Mouse (Mus musculus) embryo, embryonic 10.5 days (tissue): ENCODE measurements around the gene Tgm2.

ENCODE experiments used
- DNase-seq: peaks from one replicate; pipeline ENCODE4 v3.0.0-alpha.2; 2015; ENCODE audit warnings: low spot score

Gene Tgm2

DNA sequence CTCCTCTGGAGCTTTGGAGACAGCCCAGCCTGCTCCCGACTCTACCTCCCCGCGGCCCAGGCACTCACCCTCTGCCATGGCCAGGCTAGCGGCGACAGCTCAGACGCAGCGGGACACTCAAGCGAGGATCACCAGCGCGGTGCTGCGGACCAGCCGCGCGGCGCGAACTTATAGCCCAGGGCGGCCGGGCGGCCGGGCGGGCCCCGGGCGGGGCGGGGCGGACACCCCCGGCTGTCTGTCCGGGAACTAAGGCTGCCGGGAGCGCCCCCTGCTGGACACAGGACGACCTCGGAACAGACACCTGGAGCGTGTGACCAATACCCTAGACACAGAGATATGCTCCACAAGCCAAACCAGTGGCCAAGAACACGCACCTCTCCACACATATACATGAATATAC lies at the start of gene Tgm2:
TSS of gene Tgm2 (minus strand) at position 214 of the 400 bp plus-strand sequence.
- DNase-seq: peak; percentile 84

DNA sequence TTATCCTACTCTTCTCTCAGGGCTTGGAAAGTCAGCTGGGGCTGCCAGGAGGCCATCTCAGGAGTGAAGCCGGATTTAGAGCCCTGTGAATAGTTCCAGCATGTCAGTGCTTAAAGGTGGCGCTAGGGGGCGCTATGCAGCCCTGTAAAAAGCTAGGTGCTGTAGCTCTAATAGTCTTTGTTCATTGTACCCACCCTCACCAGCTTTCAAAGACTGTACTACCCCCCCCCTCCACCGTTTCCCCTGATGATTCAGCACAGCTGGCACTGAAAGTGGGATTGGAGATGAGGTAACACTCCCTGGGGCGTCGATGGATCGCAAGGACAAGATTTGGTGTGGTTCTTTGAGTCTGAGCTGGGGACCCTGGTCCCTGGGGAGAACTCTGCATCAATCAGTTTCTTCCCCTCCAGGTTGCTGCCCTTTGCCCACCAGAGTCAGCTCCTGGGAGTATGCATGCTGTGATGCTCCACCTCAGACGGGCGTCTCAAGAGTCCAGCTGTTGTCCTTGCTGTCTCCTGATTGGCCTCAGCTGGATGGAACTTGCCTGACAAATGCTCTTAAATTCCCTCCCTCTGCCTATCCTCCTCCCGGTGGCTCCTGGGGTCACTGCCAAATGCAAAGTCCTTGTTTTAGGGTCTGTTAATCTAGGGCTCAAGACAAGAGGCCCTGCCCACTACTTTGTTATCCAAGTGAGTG lies 48.9 kb upstream of the Tgm2 start:
- peak; percentile 85 for DNase-seq

DNA sequence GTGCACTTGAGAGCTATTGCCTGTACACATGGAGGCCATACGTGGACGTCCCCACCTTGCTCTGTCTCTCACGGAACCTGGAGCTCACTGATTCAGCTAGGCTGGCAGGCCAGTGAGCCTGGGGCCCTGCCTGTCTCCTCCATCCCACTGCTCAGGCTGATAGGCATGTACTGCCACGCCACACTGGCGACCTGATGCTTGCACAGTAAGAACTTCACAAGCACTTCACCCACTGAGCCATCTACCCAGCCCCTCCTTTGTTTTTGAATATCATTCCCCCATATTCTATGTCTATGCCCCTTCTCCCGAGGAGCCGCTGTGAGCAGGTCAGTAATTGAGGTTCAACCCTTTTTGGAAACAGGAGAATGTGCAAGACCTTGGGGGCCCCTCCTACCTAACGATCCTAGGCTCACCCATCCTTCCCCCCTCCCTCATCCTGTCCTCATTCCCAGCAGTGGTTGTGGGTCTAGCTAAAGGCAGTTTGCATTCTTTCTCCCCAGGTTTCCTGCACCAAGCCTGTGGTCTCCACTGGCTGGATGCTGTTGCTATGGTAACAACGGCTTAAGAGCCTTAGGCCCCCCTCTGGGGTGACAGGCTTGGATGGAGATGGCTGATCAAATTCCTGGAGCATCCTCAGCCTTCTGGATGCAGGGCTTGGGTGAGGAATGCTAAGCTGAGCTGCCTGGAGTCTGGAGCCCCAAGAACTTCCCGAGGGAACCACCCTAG lies 47.5 kb upstream of the Tgm2 start:
- DNase-seq: peak; percentile 56

DNA sequence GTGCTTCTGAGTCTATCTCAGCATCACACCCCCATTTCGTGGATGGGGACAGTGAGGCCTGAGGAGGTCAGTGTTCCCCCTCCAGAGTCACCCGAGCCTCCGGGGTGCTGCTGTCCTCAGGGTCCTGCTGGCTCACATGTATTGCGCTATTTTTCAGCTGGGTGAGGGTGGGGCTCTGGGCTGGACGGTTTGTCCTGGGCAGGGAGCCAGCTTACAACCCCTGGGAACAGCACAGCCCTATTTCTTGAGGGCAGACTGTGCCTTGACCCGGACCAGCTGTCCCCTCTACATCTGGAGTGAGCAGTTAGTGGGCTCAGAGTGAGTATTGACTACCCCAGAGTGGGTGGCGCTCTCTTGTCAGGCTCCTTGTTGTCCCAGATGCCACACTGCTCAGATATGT lies 44.9 kb upstream of the Tgm2 start:
- DNase-seq: no peak

- no peak for DNase-seq
Measured at GRCm38 (mm10) chr2:158189451-158189850, 43.2 kb upstream of the Tgm2 start.

- DNase-seq: no peak
Measured at GRCm38 (mm10) chr2:158186206-158186871, 40.1 kb upstream of the Tgm2 start.

GRCm38 (mm10) chr2:158183266-158183665 lies 37.0 kb upstream of the Tgm2 start:
- no peak for DNase-seq

- no peak for DNase-seq
Measured at GRCm38 (mm10) chr2:158181932-158182331, 35.7 kb upstream of the Tgm2 start.

GRCm38 (mm10) chr2:158180797-158181196 lies 34.6 kb upstream of the Tgm2 start:
- DNase-seq: peak; percentile 70

DNA sequence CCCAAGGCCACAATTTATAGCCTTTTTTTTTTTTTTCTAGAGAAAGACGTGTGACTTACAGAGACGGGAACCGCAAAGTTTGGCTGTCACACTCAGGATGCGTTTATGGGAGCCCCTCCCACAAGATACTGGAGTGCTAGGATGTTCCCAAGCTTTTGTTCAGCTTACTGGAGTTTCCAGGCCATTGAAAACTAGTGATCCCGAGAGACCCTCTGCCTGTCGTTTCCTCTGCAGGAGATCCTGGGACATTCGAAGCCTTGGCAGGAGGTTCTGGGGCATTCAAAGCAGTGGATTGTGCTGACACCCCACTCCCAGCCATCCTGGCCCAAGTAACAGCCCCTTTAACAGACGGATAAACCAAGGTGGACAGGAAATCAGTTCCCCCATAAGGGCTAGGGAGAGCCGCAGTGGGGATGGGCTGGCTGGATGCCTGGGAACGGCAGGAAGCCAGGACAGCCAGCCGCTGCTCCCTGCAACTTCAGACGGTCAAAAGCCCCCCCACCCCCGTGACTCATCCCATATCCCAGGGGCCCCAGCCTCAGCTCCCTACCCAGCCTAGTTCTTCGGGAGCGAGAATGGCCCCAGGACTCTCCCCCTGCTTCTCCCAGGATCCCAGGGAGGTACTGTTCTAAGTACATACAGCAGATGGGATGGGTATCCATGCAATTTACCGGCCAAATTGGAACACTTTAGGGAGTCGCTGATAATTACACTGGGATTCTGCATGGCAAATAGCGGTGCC lies 33.3 kb upstream of the Tgm2 start:
- no peak for DNase-seq

DNA sequence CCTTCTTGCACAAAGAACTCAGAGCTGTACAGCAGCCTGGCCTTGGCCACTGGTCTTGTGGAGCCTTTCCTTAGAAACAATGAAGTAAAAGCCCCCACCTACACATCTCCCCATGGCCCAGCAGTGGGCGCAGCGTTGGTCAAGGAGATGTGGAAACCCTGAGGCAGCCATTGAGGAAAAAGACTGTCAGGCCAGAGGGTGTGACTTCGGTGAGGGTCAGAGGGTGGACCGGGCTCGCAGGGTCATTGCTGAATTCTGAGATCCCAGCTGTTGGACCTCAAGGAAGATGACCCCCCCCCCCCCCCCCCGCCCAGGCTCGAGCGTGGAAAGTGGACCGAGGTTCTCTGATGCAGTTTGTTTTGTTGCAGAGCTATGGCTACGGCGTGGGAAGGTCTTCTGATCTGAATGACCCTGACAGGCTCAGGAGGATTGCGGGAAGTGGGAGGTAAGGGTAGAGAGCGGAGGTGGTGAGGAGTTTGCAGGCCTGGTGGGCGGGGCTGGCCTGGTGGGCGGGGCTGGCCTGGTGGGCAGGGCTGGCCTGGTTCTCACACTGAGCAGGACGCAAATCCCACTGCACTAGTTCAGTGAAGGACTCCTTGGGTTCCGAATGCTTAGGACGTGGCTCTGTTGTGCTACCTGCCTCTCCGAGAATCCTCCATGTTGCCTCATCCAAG lies 32.6 kb upstream of the Tgm2 start:
- peak; percentile 82 for DNase-seq

DNA sequence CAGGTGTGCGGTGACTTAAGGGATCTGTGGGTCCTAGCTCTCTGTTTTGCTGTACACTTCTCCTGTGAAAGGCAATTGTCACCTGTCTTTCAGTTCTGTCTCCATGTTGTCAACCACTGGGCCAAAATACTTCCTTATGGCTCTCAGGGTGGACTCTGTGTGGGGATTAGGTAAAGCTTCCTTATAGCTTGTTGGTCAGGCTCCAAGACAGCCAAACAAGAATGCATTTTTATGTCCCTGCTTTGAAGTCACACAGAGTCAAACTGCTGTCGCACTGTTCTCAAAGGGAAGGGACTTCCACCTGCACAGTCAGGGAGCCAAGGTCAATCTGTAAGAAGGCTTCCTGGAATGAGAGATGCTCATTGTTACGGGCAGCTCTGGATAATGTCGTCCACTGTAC lies 31.9 kb upstream of the Tgm2 start:
- DNase-seq: no peak

- DNase-seq: no peak
Measured at GRCm38 (mm10) chr2:158177574-158177973, 31.3 kb upstream of the Tgm2 start.

GRCm38 (mm10) chr2:158176763-158177162 lies 30.5 kb upstream of the Tgm2 start:
- DNase-seq: no peak

DNA sequence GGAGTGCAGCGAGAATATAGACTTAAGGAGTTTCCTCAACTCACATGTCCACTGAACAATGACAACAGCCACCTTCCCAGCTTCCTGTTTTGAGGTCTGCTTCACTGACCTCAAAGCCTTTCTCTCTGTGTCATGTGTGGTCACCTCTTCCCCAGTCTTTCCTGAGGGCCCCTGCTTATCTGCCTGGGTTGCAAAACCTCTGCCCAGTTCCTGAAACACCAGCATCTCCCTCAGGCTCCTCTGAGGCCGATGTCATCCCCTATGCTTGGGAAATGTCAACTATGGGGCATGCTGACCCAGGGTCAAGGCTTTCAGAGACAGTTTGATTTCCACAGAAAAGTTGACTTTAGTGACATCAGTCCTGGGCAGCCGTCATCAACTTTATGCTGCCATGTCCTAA lies 29.2 kb upstream of the Tgm2 start:
- DNase-seq: no peak

GRCm38 (mm10) chr2:158174958-158175357 lies 28.7 kb upstream of the Tgm2 start:
- no peak for DNase-seq

- no peak for DNase-seq
Measured at GRCm38 (mm10) chr2:158174438-158174837, 28.2 kb upstream of the Tgm2 start.

DNA sequence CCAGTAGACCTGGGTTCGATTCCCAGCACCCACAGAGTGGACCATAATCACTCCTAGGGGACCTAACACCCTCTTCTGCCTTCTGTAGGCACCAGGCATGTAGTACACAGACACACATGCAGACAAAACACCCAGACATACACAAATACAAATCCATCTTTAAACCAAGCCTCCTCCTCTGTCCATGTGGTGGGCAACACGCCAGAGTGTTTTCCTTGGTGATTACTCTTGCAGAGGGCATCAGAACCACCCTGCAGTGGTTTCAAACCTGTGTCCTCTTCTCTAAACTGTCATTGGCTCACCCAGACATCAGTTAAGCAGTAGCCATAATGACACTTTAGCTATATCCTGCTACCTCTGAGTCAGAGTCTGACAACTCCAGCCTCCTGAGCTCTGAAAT lies 24.2 kb upstream of the Tgm2 start:
- DNase-seq: no peak

GRCm38 (mm10) chr2:158169771-158170170 lies 23.5 kb upstream of the Tgm2 start:
- no peak for DNase-seq

GRCm38 (mm10) chr2:158169351-158169750 lies 23.1 kb upstream of the Tgm2 start:
- no peak for DNase-seq

- DNase-seq: no peak
Measured at GRCm38 (mm10) chr2:158168741-158169211, 22.5 kb upstream of the Tgm2 start.
